ENCODE assay signal across 25 mouse cellular contexts in genomic region chr14:98834316-98834715, GRCm38 (mm10).
"Had no signal": no experiment of that assay in that cellular context is flagged by ENCODE, and none has a peak within 500 bp of the region (broad histone marks: within the 10 kb centered on the region; RNA-seq: fewer than 3 reads in every experiment).

No protein-coding gene starts in this region.

- DNase-seq: gastrocnemius, adult 2 months; gastrocnemius, postnatal 10 days; gastrocnemius, postnatal 25 days; heart, adult 18-20 months; heart, postnatal 10 days; heart, postnatal 4 days; kidney, adult 18-20 months; kidney, adult 8-10 months; kidney, postnatal 25 days; kidney, postnatal 4 days; liver had no signal

- H3K4me2 ChIP-seq: heart, embryonic 12.5 days; hindbrain, embryonic 12.5 days; intestine, embryonic 15.5 days; limb, embryonic 12.5 days; liver, embryonic 11.5 days had no signal

- H3K36me3 ChIP-seq: heart, embryonic 10.5 days; heart, embryonic 12.5 days; hindbrain, embryonic 10.5 days; hindbrain, embryonic 12.5 days; intestine, embryonic 15.5 days; limb, embryonic 10.5 days; limb, embryonic 12.5 days had no signal

- H3K27me3 ChIP-seq: heart, embryonic 12.5 days; hindbrain, embryonic 12.5 days; intestine, embryonic 15.5 days; limb, embryonic 12.5 days had no signal

- H3K27ac ChIP-seq: gastrocnemius, adult 2 months; heart, embryonic 10.5 days; hindbrain, embryonic 14.5 days; intestine, embryonic 15.5 days; kidney, postnatal 0 days; layer of hippocampus, adult 2 months; left cerebral cortex, adult 2 months had no signal

- H3K4me1 ChIP-seq: heart, embryonic 10.5 days; heart, embryonic 12.5 days; intestine, embryonic 15.5 days had no signal

- ATAC-seq: inflammation-experienced regulatory T-cells, adult 6 months; intestine, embryonic 15.5 days; intestine, postnatal 0 days had no signal

- H3K9ac ChIP-seq: heart, embryonic 12.5 days; hindbrain, embryonic 12.5 days; hindbrain, embryonic 14.5 days; intestine, embryonic 15.5 days; limb, embryonic 12.5 days had no signal

- H3K4me3 ChIP-seq: gastrocnemius, adult 2 months; heart, embryonic 10.5 days; heart, embryonic 12.5 days; hindbrain, embryonic 10.5 days; hindbrain, embryonic 12.5 days; intestine, embryonic 15.5 days; layer of hippocampus, adult 2 months; left cerebral cortex, adult 2 months; limb, embryonic 10.5 days; limb, embryonic 12.5 days had no signal

- H3K9me3 ChIP-seq: heart, embryonic 10.5 days; heart, embryonic 12.5 days; hindbrain, embryonic 10.5 days; hindbrain, embryonic 12.5 days; intestine, embryonic 15.5 days; limb, embryonic 10.5 days; limb, embryonic 12.5 days had no signal
